Mouse (Mus musculus) B cell, adult 2 months (primary cell): ENCODE measurements around the gene Cnot6.

Source experiments
- DNase-seq, 2 experiments: peaks; one replicate each; pipeline ENCODE4 v3.0.0; 2022

Cnot6 gene

GRCm38 (mm10) chr11:49713336-49714334, 1.1 kb upstream of the Cnot6 start:
- peak; percentile 2 to 5 for DNase-seq

DNA sequence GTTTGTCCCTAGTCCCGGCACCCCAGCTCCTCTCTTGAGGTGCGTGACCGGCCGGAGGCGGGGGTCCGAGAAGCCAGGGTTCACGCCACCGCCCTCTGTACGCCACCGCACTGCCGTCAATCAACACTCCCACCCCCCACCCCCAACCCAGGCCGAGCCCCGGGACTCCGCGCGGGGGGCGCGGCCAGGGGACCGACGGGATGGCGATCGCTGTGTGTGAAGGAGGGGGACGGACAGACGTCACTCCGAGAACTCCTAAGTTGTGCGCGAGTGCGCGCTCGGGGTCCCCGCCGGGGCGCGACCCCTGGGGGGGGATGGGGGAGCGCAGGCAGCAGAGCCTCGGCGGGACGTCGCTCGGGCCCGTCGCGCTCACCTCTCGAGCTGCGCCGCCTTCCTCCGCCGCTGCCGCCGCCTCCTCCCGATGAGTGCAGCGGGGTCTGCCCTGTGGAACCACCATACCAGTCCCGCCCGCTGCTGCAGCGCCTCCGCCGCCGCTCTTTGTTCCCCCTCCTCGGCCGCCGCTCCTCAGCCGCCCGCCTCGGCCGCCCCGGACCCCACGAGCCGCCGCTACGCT, 455 bp downstream of the Cnot6 start:
- peak; percentile 71 to 74 for DNase-seq

DNA sequence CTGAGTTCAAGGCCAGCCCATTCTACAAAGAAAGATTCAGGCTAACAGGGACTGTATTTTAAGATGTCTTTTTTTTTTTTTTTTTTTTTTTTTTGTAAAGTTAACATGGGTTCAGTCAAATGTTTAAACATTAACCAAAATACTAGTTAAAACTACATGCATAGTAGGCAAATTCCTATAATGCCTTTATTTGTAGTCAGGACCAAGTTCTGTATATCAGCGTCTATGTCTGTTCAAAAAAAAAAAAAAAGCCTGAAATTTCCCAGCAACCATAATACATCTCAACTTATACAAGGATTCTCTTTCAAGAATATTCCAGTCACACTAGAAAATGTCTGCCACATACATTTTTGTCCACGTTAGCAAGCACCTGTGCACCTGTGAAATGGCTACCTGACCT, 1.9 kb downstream of the Cnot6 start:
- DNase-seq = no peak

DNA sequence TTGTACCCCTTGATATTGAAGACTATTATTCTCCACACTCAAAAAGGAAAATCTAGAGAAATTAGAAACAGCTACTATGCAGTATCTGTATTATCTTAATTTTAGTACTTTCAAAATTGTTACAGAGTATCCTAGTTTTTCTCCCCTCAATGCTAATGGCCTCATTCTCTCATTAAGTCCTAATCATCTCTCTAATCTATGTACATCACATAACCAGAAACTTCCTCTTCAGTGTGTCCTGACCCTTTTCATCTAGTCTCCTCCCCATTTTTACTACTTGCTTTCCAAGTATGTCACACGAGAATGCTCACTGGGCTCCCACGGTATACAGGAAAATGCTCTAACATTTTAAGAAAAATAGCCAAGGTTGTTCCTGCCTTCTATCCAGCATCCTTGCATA, 4.7 kb downstream of the Cnot6 start:
- DNase-seq = no peak

DNA sequence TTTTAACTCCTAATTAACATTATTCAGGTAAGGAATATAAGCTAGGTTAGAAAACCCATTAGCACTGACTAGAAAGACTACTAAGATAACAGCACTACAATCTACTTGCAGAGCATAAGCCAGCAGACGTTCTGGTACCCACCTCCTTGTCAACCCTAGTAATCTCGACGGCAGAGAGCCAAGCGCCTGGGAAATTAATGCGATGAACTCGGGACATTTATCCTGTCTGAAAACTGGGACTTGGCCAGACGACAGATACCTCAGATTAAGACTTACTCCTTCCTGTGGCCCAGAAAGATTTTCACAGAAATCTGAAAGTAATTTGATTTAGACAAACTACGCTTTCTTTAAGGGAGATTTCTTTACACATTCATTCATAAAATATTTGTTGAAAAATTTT, 7.7 kb downstream of the Cnot6 start:
- DNase-seq = no peak

GRCm38 (mm10) chr11:49702014-49702413, 10.5 kb downstream of the Cnot6 start:
- no peak for DNase-seq

GRCm38 (mm10) chr11:49699079-49699478, 13.4 kb downstream of the Cnot6 start:
- no peak for DNase-seq

- DNase-seq = no peak
These were observed 14.7 kb downstream of the Cnot6 start for GRCm38 (mm10) chr11:49697779-49698178.

GRCm38 (mm10) chr11:49696472-49696871, 16.1 kb downstream of the Cnot6 start:
- DNase-seq = peak; percentile 42 to 52

GRCm38 (mm10) chr11:49695695-49696094, 16.8 kb downstream of the Cnot6 start:
- no peak for DNase-seq

GRCm38 (mm10) chr11:49695013-49695412, 17.5 kb downstream of the Cnot6 start:
- no peak for DNase-seq

DNA sequence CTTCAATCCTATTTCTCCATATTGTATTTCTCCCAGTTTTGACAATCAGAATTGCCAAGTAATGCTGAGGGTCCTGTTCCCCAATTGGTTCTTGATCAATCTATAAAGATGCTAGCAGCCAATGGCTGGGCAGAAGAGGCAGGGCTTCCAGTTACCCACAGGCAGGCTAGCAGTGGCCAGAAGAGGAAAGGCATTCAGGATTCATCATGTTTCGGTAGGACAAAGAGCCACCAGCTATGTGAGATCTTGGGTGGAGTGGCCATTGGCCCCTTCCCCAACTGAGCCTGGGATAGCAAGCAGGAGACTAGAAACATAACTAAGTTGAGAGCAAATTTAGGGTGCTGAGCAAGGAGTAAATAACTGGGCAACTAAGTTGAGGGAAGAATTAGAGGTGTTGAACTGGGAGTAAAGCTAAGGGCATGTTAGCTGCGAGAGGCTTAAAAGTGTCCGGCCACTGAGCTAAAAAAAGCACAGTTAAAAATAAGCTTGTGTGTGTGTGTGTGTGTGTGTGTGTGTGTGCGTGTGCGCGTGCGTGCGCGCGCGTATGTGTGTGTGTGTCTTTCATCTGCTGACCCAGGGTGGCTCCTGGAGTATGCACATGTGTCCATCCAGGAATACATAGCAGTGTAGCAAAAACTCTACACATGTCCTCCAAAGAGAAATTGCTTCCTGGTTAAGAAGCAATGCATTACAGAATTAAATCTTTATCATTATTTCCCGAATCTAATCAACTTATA, 28.1 kb downstream of the Cnot6 start:
- no peak for DNase-seq

DNA sequence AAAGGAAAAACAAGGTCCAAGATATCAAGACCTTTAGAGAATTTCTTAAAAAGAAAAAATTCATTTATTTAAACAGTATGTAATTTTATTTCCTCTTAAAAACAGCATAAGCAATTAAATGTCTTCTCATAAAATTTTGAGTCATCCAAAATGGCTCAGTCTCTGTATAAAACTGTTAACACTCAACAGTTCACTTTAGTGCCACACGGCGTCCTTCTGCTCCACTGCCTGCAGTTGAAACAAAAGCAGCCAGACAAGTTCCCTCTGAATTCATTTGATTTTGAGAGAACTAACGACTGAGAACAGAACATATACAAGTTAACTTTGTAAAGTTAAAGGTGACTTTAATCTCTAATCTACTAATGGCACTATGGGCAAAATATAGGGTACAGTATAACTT, 39.1 kb downstream of the Cnot6 start:
- no peak for DNase-seq

GRCm38 (mm10) chr11:49665462-49665861, 47.1 kb downstream of the Cnot6 start:
- DNase-seq = no peak

- DNase-seq = no peak
These were observed 48.0 kb downstream of the Cnot6 start for GRCm38 (mm10) chr11:49664262-49665140.

GRCm38 (mm10) chr11:49663310-49663709, 49.2 kb downstream of the Cnot6 start, which contains the start of gene Scgb3a1:
Scgb3a1 (plus strand) TSS chr11:49663610.
- DNase-seq = no peak

DNA sequence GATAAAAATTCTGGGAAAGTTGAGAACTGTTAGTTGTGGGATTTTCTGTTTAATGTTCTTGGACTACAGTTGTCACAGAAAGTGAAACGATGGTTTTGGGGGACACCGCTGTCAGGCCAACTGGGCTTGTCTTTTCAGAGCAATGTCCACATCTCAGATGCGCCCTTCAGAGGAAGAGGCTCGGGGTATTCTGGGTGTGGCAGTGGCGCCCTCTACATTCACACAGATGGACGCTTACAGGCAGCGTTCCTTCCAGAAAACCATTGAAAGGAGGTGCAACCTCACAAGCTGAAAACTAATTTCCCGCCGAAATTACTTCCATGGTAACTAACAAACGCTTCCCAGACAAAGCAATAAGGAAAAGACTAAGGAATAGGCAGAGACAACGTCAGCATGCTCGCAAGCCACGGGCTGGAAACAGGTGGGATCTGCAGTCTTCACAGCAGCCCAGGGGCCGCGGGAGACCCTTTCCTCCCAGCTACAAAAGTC, 50.2 kb downstream of the Cnot6 start:
- DNase-seq = no peak

GRCm38 (mm10) chr11:49659470-49659799, 53.1 kb downstream of the Cnot6 start:
- DNase-seq = no peak

DNA sequence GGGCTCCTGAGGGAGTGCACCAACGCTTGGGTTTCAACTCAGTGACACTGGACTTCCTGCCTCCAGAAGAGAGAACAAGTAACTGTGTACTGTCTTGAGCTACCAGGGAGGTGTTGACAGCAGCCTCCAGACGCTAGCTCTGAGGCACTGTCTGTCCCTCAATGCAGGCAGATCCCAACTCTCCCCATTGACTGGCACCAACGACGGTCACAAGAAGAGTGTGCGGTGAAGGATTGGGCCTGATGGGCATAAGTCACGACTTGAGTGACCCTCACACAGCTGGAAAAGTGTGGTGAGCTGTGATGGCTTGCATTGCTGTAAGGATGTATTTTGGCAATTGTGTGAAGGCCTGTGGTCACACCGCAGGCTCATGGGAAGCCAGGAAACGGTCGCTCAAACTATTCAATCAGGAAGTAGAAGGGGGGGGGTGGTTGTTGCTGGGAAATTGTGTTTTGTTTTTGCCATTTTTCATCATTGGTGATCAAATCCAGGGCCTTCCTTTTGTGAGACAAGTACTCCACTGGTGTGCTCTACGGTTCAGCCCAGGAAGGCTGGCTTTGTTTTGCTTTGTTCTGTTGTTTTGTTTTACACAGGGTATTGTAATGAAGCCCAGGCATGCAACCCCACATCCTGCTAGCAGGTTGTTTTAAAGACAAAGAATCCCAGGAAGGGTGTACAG, 53.6 kb downstream of the Cnot6 start:
- DNase-seq = no peak

GRCm38 (mm10) chr11:49658065-49658464, 54.5 kb downstream of the Cnot6 start:
- DNase-seq = no peak

GRCm38 (mm10) chr11:49655501-49655900, 57.0 kb downstream of the Cnot6 start:
- no peak for DNase-seq

GRCm38 (mm10) chr11:49654651-49655050, 57.9 kb downstream of the Cnot6 start:
- no peak for DNase-seq
